Mouse (Mus musculus) hematopoietic stem cell, adult 5-6 weeks (primary cell): ENCODE measurements at regions not wholly inside any gene's neighbourhood (a gene's known extent, or its start where the extent isn't known, plus 50 kb on each side); places are given as distances from the start of the nearest gene placed in this dataset.
"Not testable (repeated sequence)": the region's sequence is repeated elsewhere in the genome, so short reads cannot be mapped to it uniquely, and the experiment has no call there.

Source experiments
- ATAC-seq, 2 experiments: fragments of 125-278 bp in 1 of 2; replicated peaks in 1 of 2; 2 replicates each; pipeline ENCODE4 v1.8.0; 2016 to 2017; ENCODE audit warnings: inconsistent platforms in 2 of 2, mild to moderate bottlenecking in 2 of 2, moderate number of reproducible peaks in 2 of 2, low read depth in 1 of 2, moderate TSS enrichment in 1 of 2; ENCODE audit not compliant: low FRiP score in 2 of 2, poor library complexity in 2 of 2, severe bottlenecking in 2 of 2, insufficient read depth in 1 of 2, low TSS enrichment in 1 of 2

- no peak for ATAC-seq
Observed at GRCm38 (mm10) chr13:80986657-80987056, 103.5 kb downstream of the Arrdc3 start.

- ATAC-seq, result no peak
Observed at GRCm38 (mm10) chr13:80989756-80990155, 106.6 kb downstream of the Arrdc3 start.

- no peak for ATAC-seq
Observed at GRCm38 (mm10) chr13:80992342-80992741, 109.2 kb downstream of the Arrdc3 start.

GRCm38 (mm10) chr13:81008864-81009766, 125.9 kb downstream of the Arrdc3 start:
- no peak for ATAC-seq

GRCm38 (mm10) chr13:81013953-81014352, 130.8 kb downstream of the Arrdc3 start:
- no peak for ATAC-seq

- no peak for ATAC-seq
Observed at GRCm38 (mm10) chr13:81020106-81020747, 137.0 kb downstream of the Arrdc3 start.

- no peak for ATAC-seq
Observed at GRCm38 (mm10) chr13:81020811-81021210, 137.6 kb downstream of the Arrdc3 start.

GRCm38 (mm10) chr13:81022410-81022809, 139.2 kb downstream of the Arrdc3 start:
- ATAC-seq, result peak in 1 of 2 experiments; percentile 17; a peak in 1 of 4 replicates

GRCm38 (mm10) chr13:81025241-81025760, 142.1 kb downstream of the Arrdc3 start:
- ATAC-seq, result not testable (repeated sequence)

- no peak for ATAC-seq
Observed at GRCm38 (mm10) chr13:81037316-81037715, 154.1 kb downstream of the Arrdc3 start.

- no peak for ATAC-seq
Observed at GRCm38 (mm10) chr13:81038736-81039135, 155.6 kb downstream of the Arrdc3 start.

GRCm38 (mm10) chr13:81040494-81040893, 157.3 kb downstream of the Arrdc3 start:
- no peak for ATAC-seq

- no peak for ATAC-seq
Observed at GRCm38 (mm10) chr13:81041646-81042045, 158.5 kb downstream of the Arrdc3 start.
